Mouse (Mus musculus): ENCODE data around the gene Gm21820. TPM values are rescaled to one million over a fixed set of nuclear protein-coding genes. Genes with fewer than 3 reads are reported as not detected.

Gm21820 gene
- not detected for total RNA-seq (2023)

GRCm38 (mm10) chrY:5249341-5249740 lies at the start of gene Gm21820:
Gene Gm21820 (minus strand): TSS chrY:5249441.

Other genes with a start within 250 kb of the Gm21820 start
- not detected for gene Gm20918, start 205.5 kb downstream of the Gm21820 start, total RNA-seq (2023)